Mouse (Mus musculus) CH12.LX (cell line): Measurements from ENCODE around the gene Tstd1.

ENCODE experiments used
- E2F4 ChIP-seq: IDR thresholded peaks from 2 replicates; pipeline ENCODE4 v1.6.1; 2011; ENCODE audit warnings: low read depth, low read length, improper control_type of control experiment; ENCODE audit not compliant: insufficient replicate concordance
- GABPA ChIP-seq: IDR thresholded peaks from 2 replicates; pipeline ENCODE4 v1.6.1; 2012; ENCODE audit warnings: low read depth, low read length, improper control_type of control experiment, inconsistent platforms; ENCODE audit not compliant: insufficient replicate concordance
- HCFC1 ChIP-seq: IDR thresholded peaks from 2 replicates; pipeline ENCODE4 v1.6.1; 2012; ENCODE audit warnings: low read depth, mild to moderate bottlenecking, inconsistent platforms, low read length, improper control_type of control experiment
- JUND ChIP-seq: conservative IDR thresholded peaks from 2 replicates; pipeline ENCODE4 v1.6.1; 2011; ENCODE audit warnings: low read depth, low read length, improper control_type of control experiment
- MAFK ChIP-seq: IDR thresholded peaks from 2 replicates; pipeline ENCODE4 v1.6.1; 2011; ENCODE audit warnings: low read length, improper control_type of control experiment; ENCODE audit not compliant: insufficient replicate concordance
- MAX ChIP-seq: IDR thresholded peaks from 2 replicates; pipeline ENCODE4 v1.6.1; 2011; ENCODE audit warnings: low read length, improper control_type of control experiment
- POLR2A ChIP-seq: IDR thresholded peaks from 2 replicates; pipeline ENCODE4 v1.6.1; 2011; ENCODE audit warnings: low read depth, mild to moderate bottlenecking, improper control_type of control experiment, low read length
- SIN3A ChIP-seq: IDR thresholded peaks from 2 replicates; pipeline ENCODE4 v1.6.1; 2012; ENCODE audit warnings: low read length, improper control_type of control experiment, inconsistent platforms
- USF1 ChIP-seq: IDR thresholded peaks from 2 replicates; pipeline ENCODE4 v1.6.1; 2014; ENCODE audit warnings: low read depth, mild to moderate bottlenecking, inconsistent platforms, low read length, improper control_type of control experiment
- ZKSCAN1 ChIP-seq: IDR thresholded peaks from 2 replicates; pipeline ENCODE4 v1.6.1; 2012; ENCODE audit warnings: low read depth, inconsistent platforms, low read length, improper control_type of control experiment, borderline replicate concordance

DNA sequence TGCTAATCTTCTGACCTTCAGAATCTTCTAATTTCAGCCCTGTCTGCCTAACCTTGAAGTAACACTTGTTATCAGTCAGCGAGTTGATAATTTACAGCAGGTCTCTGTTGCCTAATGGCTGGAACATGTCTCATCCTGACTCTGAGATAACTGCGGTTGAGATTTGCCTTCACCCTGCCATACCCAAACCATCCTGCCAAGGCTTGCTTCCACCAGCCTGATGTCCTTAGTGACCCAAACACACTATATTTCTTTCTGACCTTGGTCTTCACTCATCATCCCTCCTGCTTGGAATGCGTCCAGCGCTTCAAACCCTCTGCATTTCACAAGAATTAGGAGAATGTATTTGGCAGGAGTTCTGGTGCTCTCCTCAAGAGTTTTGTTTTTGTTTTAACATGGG lies 6.5 kb downstream of the Tstd1 start:
- TF ChIP-seq POLR2A (no peak), MAX (no peak), JUND (no peak), HCFC1 (no peak), ZKSCAN1 (no peak), SIN3A (no peak), E2F4 (no peak), MAFK (no peak), USF1 (no peak), GABPA (no peak)
